Mouse (Mus musculus): ENCODE data around the gene Gnmt.

- TF ChIP-seq CTCF (IDR thresholded peaks at IDR 0.05) (no peak), POLR2A (IDR thresholded peaks at IDR 0.05; ENCODE audit: insufficient read depth, low read depth, low read length) (no peak), EP300 (IDR thresholded peaks at IDR 0.05; ENCODE audit: insufficient read depth, low read depth, low read length) (no peak)
Observed at GRCm38 (mm10) chr17:46724477-46725084, 4.4 kb downstream of the Gnmt start.
